Mouse (Mus musculus): ENCODE measurements around the gene Ola1. TPM values are rescaled to one million over a fixed set of nuclear protein-coding genes. Genes with fewer than 3 reads are reported as not detected.

Ola1 gene
- polyA plus RNA-seq, 1 experiment from 2014 or later = 97.2 TPM

GRCm38 (mm10) chr2:73081861-73082260 lies 136.9 kb downstream of the Ola1 start:
- no peaks in the 10 kb centered on the region for H3K9me3 ChIP-seq
- H3K9ac ChIP-seq (replicated peaks) = no peak overlapping the region
- no peak for ATAC-seq (replicated peaks)
- H3K4me3 ChIP-seq = no peak overlapping the region
- H3K27me3 ChIP-seq = no peaks in the 10 kb centered on the region
- H3K4me1 ChIP-seq = peaks cover 20% of the 10 kb centered on the region
- no peak overlapping the region for H3K27ac ChIP-seq (replicated peaks)
- no peaks in the 10 kb centered on the region for H3K36me3 ChIP-seq
- H3K4me2 ChIP-seq (replicated peaks) = no peak overlapping the region
- WGBS = 84% methylated on average over 2 of the region's 2 CpGs

DNA sequence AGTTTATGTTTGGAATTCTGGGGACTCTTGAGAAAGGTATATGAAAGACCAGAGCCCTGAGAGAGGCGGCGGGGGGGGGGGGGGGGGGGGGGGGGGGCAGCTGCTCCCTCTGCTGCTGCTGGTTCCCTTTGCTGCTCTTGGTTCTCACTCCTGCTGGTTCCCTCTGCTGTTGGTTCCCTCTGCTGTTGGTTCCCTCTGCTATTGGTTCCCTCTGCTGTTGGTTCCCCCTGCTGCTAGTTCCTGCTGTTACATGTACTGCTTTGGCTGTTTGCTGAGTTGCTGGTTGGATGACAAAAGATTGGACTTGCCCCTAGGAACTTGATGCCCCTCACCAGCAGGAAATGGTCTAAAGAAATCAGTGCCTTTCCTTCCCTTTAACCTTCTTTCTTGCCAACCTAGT lies 138.6 kb downstream of the Ola1 start:
- no peak for ATAC-seq (replicated peaks)
- H3K36me3 ChIP-seq = no peaks in the 10 kb centered on the region

GRCm38 (mm10) chr2:73079311-73079710 lies 139.4 kb downstream of the Ola1 start:
- Histone ChIP-seq H3K27ac (replicated peaks) (no peak overlapping the region), H3K27me3 (no peaks in the 10 kb centered on the region), H3K9ac (replicated peaks) (no peak overlapping the region), H3K4me2 (replicated peaks) (no peak overlapping the region), H3K4me1 (peaks cover 6% of the 10 kb centered on the region; the same call in 1 of the 2 replicates), H3K36me3 (no peaks in the 10 kb centered on the region), H3K4me3 (no peak overlapping the region), H3K9me3 (no peaks in the 10 kb centered on the region)
- no peak for ATAC-seq (replicated peaks)
- 76% methylated on average over 15 of the region's 15 CpGs for WGBS

More for the DNA sequence above, 138.6 kb downstream of the Ola1 start:
- Histone ChIP-seq H3K9me3 (no peaks in the 10 kb centered on the region), H3K27me3 (no peaks in the 10 kb centered on the region), H3K9ac (replicated peaks) (no peak overlapping the region), H3K4me1 (peaks cover 6% of the 10 kb centered on the region; the same call in 1 of the 2 replicates), H3K4me2 (replicated peaks) (no peak overlapping the region), H3K27ac (replicated peaks) (no peak overlapping the region), H3K4me3 (no peak overlapping the region)
- no CpG with 5 or more reads among the region's 2 CpGs for WGBS

DNA sequence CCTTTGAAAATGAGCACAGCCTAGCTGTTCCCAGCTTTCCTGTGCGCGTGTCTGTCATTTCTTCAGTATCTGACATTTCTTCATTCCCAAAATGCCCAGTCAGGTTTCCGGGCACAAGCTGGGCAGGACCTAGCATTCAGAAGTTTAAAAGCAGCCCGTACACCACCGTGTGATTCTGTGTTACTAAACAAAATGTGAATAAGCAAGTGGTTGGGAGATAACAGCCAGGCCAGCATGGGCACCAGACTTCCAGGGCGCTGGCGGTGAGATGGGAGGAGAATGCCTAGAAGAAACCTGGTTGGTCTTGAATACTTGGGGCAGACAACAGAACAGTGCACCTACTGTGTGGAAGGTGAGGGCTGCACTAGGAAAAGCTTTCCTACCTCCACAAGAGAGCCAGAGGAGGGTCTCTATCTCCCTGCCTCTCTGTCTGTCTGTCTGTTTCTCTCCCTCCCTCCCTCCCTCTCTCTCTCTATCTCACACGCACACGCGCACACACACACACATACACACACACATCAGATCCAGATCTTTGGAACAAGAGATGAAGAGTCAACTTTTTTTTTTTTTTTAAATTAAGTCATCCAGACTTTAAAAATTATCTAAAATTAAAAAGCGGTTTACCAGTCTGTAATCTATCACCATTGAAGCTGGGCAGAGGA lies 144.8 kb downstream of the Ola1 start:
- H3K9me3 ChIP-seq = no peaks in the 10 kb centered on the region
- no peaks in the 10 kb centered on the region for H3K36me3 ChIP-seq
- H3K27me3 ChIP-seq = no peaks in the 10 kb centered on the region
- H3K4me1 ChIP-seq = 0 out of 2 replicates have a peak, but pooled peaks cover 3% of the 10 kb centered on the region
- H3K27ac ChIP-seq (replicated peaks) = no peak overlapping the region
- no peak overlapping the region for H3K4me3 ChIP-seq
- WGBS = 95% methylated on average over 11 of the region's 11 CpGs
- no peak overlapping the region for H3K9ac ChIP-seq (replicated peaks)
- H3K4me2 ChIP-seq (replicated peaks) = no peak overlapping the region
- no peak for ATAC-seq (replicated peaks)

DNA sequence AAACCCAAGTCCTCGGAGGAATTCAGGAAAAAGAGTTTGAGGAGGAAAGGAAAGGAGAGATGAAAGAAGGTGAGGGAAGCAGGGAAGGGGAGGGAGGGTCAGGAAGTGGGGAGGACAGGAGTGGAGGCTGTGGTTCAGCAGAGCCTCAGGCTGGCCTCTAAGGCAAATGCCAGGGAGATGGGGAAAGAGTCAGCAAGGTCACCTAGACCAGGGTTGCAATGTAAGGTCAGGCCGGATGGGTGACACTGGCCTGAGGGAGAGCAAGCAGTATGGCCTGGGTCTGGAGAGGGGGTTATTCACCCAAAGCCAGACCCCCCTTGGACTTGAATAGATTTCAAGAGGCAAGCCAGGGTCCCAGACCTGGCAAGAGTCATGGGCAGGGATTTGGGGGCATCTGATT lies 147.5 kb downstream of the Ola1 start:
- no peak overlapping the region for H3K9ac ChIP-seq (replicated peaks)
- no peak overlapping the region for H3K4me3 ChIP-seq
- H3K27ac ChIP-seq (replicated peaks) = no peak overlapping the region
- ATAC-seq (replicated peaks) = no peak
- H3K36me3 ChIP-seq = no peaks in the 10 kb centered on the region
- no peaks in the 10 kb centered on the region for H3K27me3 ChIP-seq
- 0 out of 2 replicates have a peak, but pooled peaks cover 6% of the 10 kb centered on the region for H3K4me1 ChIP-seq
- no peaks in the 10 kb centered on the region for H3K9me3 ChIP-seq
- 77% methylated on average over 2 of the region's 2 CpGs for WGBS
- H3K4me2 ChIP-seq (replicated peaks) = no peak overlapping the region

GRCm38 (mm10) chr2:73070449-73071076 lies 148.2 kb downstream of the Ola1 start:
- Histone ChIP-seq H3K27me3 (no peaks in the 10 kb centered on the region), H3K4me1 (0 out of 2 replicates have a peak, but pooled peaks cover 10% of the 10 kb centered on the region)
- 29% methylated on average over 10 of the region's 10 CpGs for WGBS

GRCm38 (mm10) chr2:73069223-73069825 lies 149.4 kb downstream of the Ola1 start:
- Histone ChIP-seq H3K36me3 (no peaks in the 10 kb centered on the region), H3K4me2 (replicated peaks) (no peak overlapping the region), H3K27me3 (no peaks in the 10 kb centered on the region), H3K4me1 (0 out of 2 replicates have a peak, but pooled peaks cover 10% of the 10 kb centered on the region), H3K4me3 (no peak overlapping the region), H3K27ac (replicated peaks) (no peak overlapping the region), H3K9ac (replicated peaks) (no peak overlapping the region), H3K9me3 (no peaks in the 10 kb centered on the region)
- ATAC-seq (replicated peaks) = no peak
- 94% methylated on average over 7 of the region's 7 CpGs for WGBS

More at GRCm38 (mm10) chr2:73070449-73071076, 148.2 kb downstream of the Ola1 start:
- Histone ChIP-seq H3K36me3 (no peaks in the 10 kb centered on the region), H3K4me2 (replicated peaks) (no peak overlapping the region), H3K4me3 (no peak overlapping the region), H3K27ac (replicated peaks) (no peak overlapping the region), H3K9me3 (no peaks in the 10 kb centered on the region), H3K9ac (replicated peaks) (no peak overlapping the region)
- ATAC-seq (replicated peaks) = no peak

DNA sequence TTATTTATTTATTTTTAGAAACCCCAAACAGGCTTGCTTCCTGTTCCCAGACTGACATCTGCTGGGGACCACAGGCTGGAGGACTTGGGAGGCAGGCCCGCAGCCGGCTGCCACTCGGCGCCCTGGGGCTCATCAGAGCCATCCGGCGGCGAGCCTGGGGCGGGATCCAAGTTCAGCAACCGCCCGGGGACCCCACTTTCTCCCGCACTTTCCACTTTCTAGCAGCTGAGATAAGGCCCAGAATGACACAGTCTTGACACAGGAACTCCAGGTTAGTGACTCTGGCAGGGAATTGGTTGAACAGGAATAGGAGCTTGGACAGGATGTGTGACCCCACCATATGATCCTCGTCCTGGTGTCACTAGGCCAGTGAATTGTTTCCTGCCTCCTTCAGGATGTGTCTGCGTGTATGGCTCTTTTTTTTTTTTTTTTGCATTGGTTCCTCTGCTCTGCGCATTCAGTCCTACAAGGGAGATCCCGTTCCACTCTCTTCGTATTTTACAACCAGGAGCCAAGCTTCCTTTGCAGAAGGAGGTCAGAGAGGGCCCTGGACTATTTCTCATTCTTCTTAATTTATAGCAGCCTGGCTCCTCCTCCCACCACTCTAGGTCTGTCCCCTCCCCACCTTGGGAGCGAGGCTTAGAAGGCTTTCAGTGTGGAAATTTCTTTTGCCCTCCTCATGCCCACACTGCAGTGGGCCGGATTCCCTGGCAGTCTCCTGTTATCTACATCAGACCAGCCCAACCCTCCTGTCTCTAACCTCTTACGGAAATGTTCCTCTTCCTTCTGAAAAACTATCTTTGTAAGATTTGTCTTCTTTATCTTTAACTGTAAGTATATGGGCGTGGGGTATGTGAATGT lies 152.2 kb downstream of the Ola1 start:
- Histone ChIP-seq H3K9ac (replicated peaks) (no peak overlapping the region), H3K4me1 (0 out of 2 replicates have a peak, but pooled peaks cover 8% of the 10 kb centered on the region)
- 42% methylated on average over 20 of the region's 20 CpGs for WGBS

DNA sequence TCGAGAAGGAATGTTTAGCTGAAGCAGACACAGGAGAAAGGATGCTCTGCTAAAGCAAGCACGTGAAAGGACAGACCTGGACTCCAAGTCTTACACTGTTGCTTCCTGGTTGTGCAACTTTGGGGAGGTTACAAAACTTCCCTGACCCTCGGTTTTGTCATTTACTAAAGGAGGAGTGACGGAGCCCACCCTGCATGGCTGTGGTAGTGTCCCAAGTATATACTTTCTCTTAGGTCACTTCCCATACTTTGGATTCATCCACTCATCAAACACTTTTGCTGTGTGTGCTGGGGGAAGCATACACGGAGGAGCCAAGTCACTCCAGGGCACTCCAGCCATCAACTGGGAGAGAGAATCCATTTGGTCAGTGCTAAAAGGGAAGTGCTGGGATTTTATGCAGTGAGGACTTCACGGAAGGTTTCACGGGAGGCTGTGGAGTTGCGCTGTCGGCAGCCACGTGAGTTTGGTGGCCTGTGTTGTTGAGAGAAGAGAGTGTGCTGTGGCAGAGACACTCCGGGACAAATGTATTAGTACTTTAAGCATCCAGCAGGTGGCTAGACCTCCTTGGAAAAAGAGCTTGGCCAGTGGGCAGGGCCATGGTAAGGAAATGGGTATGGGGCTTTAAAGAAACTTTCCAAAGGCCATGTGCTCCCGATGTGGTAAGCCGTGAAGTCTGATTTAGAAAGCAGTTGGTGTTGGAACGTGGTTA lies 154.7 kb downstream of the Ola1 start:
- whole genome bisulfite sequencing = 79% methylated on average over 14 of the region's 14 CpGs
- Histone ChIP-seq H3K9ac (replicated peaks) (no peak overlapping the region), H3K4me1 (0 out of 2 replicates have a peak, but pooled peaks cover 8% of the 10 kb centered on the region), H3K27me3 (no peaks in the 10 kb centered on the region), H3K4me2 (replicated peaks) (no peak overlapping the region), H3K27ac (replicated peaks) (no peak overlapping the region), H3K4me3 (no peak overlapping the region), H3K9me3 (no peaks in the 10 kb centered on the region), H3K36me3 (no peaks in the 10 kb centered on the region)
- ATAC-seq (replicated peaks) = no peak

More for the DNA sequence above, 152.2 kb downstream of the Ola1 start:
- Histone ChIP-seq H3K27ac (replicated peaks) (no peak overlapping the region), H3K9me3 (no peaks in the 10 kb centered on the region), H3K27me3 (no peaks in the 10 kb centered on the region), H3K4me3 (no peak overlapping the region), H3K4me2 (replicated peaks) (no peak overlapping the region), H3K36me3 (no peaks in the 10 kb centered on the region)
- no peak for ATAC-seq (replicated peaks)

DNA sequence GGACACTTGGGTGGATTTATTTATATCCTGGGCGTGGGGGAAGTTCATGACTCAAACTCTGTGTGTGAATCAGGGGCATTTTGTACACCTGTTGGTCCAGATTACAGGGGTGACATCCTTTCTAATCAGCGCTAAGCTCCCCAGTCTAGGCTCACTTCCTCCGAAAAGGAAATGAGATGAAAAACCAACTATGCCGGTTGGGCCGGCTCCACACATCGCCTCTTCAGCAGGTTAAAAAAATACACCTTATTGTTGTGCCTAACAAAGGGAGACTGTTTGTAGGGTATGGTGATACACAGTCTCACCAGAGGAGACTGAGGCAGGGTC lies 158.5 kb downstream of the Ola1 start:
- no peaks in the 10 kb centered on the region for H3K36me3 ChIP-seq
- no peak for ATAC-seq (replicated peaks)
- no peaks in the 10 kb centered on the region for H3K4me1 ChIP-seq
- H3K9ac ChIP-seq (replicated peaks) = no peak overlapping the region
- 86% methylated on average over 6 of the region's 6 CpGs for WGBS
- no peak overlapping the region for H3K4me2 ChIP-seq (replicated peaks)
- no peaks in the 10 kb centered on the region for H3K27me3 ChIP-seq
- H3K27ac ChIP-seq (replicated peaks) = no peak overlapping the region
- H3K9me3 ChIP-seq = no peaks in the 10 kb centered on the region
- H3K4me3 ChIP-seq = no peak overlapping the region

GRCm38 (mm10) chr2:73059550-73060258 lies 159.0 kb downstream of the Ola1 start:
- Histone ChIP-seq H3K27me3 (no peaks in the 10 kb centered on the region), H3K4me2 (replicated peaks) (no peak overlapping the region), H3K4me1 (no peaks in the 10 kb centered on the region), H3K9ac (replicated peaks) (no peak overlapping the region), H3K36me3 (no peaks in the 10 kb centered on the region), H3K27ac (replicated peaks) (no peak overlapping the region), H3K4me3 (no peak overlapping the region), H3K9me3 (no peaks in the 10 kb centered on the region)
- no peak for ATAC-seq (replicated peaks)
- WGBS = 42% methylated on average over 12 of the region's 12 CpGs

All from forebrain, embryonic 15.5 days (tissue).